Mouse (Mus musculus) heart, embryonic 16.5 days (tissue): ENCODE results near the gene Hdac4. TPM values are rescaled to one million over a fixed set of nuclear protein-coding genes. Genes with fewer than 3 reads are reported as not detected.

Experiments
- ATAC-seq: fragments of 200-750 bp; cut with Nextera tagmentation; replicated peaks from 2 replicates; pipeline ENCODE4 v1.8.0; 2017; ENCODE audit warnings: moderate number of reproducible peaks; ENCODE audit not compliant: insufficient read depth, low FRiP score; ENCODE audit errors: extremely low read depth
- H3K27ac ChIP-seq: fragments of 300-500 bp; sonication (generic); 2 replicates; pipeline ENCODE4 v1.5.1; 2014; ENCODE audit warnings: mild to moderate bottlenecking, low read length, control low read depth, moderate library complexity
- H3K27me3 ChIP-seq: fragments of 300-500 bp; sonication (generic); 2 replicates; pipeline ENCODE4 v1.6.1; 2014; ENCODE audit warnings: low read length, mixed read lengths; ENCODE audit not compliant: control insufficient read depth, insufficient read depth
- H3K36me3 ChIP-seq: fragments of 300-500 bp; sonication (generic); 2 replicates; pipeline ENCODE4 v1.6.1; 2014; ENCODE audit not compliant: control insufficient read depth, insufficient read depth
- H3K4me1 ChIP-seq: fragments of 300-500 bp; sonication (generic); 2 replicates; pipeline ENCODE4 v1.6.1; 2014; ENCODE audit warnings: low read length, mixed read lengths; ENCODE audit not compliant: control insufficient read depth, insufficient read depth
- H3K4me2 ChIP-seq: fragments of 300-500 bp; sonication (generic); 2 replicates; pipeline ENCODE4 v1.6.1; 2014; ENCODE audit warnings: low read depth, mild to moderate bottlenecking, control low read depth, low read length
- H3K4me3 ChIP-seq: fragments of 300-500 bp; sonication (generic); 2 replicates; pipeline ENCODE4 v1.5.1; 2014; ENCODE audit warnings: mild to moderate bottlenecking, control low read depth, low read length
- H3K9ac ChIP-seq: fragments of 300-500 bp; sonication (generic); 2 replicates; pipeline ENCODE4 v1.6.1; 2014; ENCODE audit warnings: low read length, control low read depth
- H3K9me3 ChIP-seq: fragments of 300-500 bp; sonication (generic); replicated peaks from 2 replicates; pipeline ENCODE4 v1.6.1; 2016; ENCODE audit warnings: low read length; ENCODE audit not compliant: control insufficient read depth
- WGBS: fragments of 180-500 bp; shearing (Covaris S2); extraction: QIAGEN DNeasy Blood & Tissue Kit; methylation state at CpG from one replicate; pipeline ENCODE4 v1.1.7; 2014; 5-methylcytosine and 5-hydroxymethylcytosine counted together
- polyA plus RNA-seq: library from polyadenylated mRNA; unstranded; fragments of >200 nt; fragmentation: Nextera tagmentation; extraction: Ambion mirVana; gene quantifications from 2 replicates; pipeline ENCODE4 v1.2.1, GENCODE M21; 2015

The Hdac4 gene
- polyA plus RNA-seq, 1 experiment from 2014 or later, result 18.1 TPM

DNA sequence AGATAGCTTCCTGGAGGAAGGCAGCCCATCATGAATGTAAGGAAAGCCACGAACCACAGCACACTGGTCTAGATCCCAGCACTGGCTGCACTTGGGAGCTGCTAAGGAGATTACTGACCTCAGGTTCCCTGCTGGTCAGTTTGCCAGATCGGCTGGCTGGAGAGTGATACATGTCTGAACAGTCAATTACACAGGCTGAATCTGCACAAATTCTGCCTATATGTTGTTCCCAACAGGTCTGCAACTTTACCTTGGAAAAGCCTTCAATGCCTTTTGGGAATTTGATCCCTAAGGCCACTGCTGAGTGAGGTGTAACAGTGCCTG, 189.9 kb downstream of the Hdac4 start:
- ATAC-seq, result no peak
- H3K9me3 ChIP-seq, result no peaks in the 10 kb centered on the region
- peaks cover 2% of the 10 kb centered on the region; the same call in 1 of the 2 replicates for H3K4me1 ChIP-seq
- H3K27ac ChIP-seq, result no peak overlapping the region
- H3K27me3 ChIP-seq, result no peaks in the 10 kb centered on the region
- no peak overlapping the region for H3K4me2 ChIP-seq
- no peak overlapping the region for H3K9ac ChIP-seq
- no peak overlapping the region for H3K4me3 ChIP-seq
- no peaks in the 10 kb centered on the region for H3K36me3 ChIP-seq
- WGBS, result 59% methylated on average over 2 of the region's 2 CpGs

DNA sequence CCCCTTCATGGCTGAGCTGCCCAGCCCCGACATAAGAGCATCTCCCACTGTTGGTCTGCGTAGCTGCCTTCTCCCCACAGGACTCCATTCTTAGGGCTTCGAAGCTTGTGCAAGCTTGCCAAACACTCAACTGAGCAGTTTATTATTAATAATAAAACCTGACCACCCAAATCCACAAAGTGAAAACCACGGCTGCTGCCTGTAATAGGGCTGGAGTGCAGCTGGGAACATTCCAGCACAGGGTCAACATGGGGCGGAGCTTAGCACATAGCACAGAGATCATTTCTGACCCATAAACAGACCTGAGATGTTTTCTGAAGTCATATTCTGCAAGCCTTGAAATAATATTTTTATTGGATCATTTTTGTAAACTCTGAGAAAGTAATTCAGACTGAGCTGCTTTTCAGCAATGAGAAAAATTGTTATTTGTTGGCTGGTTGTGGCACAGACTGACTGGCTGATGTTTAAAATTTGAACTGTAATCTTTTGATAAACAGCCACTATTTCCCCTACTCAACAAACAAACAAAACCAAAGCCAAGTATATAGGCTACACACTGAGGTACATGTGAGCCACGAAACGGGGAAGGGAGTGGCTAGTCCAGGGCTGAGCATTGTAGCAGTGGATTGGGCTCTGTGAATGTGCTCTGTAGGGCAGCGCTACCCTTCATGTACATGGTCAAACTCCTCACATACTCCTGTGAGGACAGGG, 190.4 kb downstream of the Hdac4 start:
- no peak for ATAC-seq
- H3K9ac ChIP-seq, result no peak overlapping the region
- H3K4me3 ChIP-seq, result no peak overlapping the region
- no peaks in the 10 kb centered on the region for H3K27me3 ChIP-seq
- peaks cover 2% of the 10 kb centered on the region; the same call in 1 of the 2 replicates for H3K4me1 ChIP-seq
- H3K36me3 ChIP-seq, result no peaks in the 10 kb centered on the region
- no peak overlapping the region for H3K27ac ChIP-seq
- WGBS, result 71% methylated on average over 8 of the region's 8 CpGs
- no peaks in the 10 kb centered on the region for H3K9me3 ChIP-seq
- no peak overlapping the region for H3K4me2 ChIP-seq

DNA sequence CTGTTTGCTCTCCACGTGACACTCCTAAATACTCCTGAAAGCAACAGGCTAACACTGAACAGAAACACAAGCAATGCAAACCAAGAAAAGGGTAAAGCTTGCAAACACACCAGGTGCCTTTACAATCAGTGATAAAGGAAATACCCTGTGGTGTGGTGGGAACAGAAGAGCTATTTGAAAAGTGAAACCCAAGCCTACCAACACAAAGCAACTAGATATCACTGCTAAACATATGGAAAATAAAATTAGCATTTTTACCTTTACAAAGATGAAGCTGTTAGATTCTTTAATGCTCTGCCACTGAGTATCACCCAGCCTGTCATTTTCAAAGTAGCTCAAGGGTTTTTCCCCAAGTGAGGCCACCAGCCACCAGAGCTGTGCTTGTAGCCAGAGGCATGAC, 191.4 kb downstream of the Hdac4 start:
- Histone ChIP-seq H3K4me1 (peaks cover 2% of the 10 kb centered on the region; the same call in 1 of the 2 replicates), H3K4me3 (no peak overlapping the region), H3K36me3 (no peaks in the 10 kb centered on the region), H3K4me2 (no peak overlapping the region), H3K9ac (no peak overlapping the region), H3K9me3 (no peaks in the 10 kb centered on the region), H3K27ac (no peak overlapping the region), H3K27me3 (no peaks in the 10 kb centered on the region)
- WGBS, result 70% methylated on average over 1 of the region's 1 CpGs
- no peak for ATAC-seq

DNA sequence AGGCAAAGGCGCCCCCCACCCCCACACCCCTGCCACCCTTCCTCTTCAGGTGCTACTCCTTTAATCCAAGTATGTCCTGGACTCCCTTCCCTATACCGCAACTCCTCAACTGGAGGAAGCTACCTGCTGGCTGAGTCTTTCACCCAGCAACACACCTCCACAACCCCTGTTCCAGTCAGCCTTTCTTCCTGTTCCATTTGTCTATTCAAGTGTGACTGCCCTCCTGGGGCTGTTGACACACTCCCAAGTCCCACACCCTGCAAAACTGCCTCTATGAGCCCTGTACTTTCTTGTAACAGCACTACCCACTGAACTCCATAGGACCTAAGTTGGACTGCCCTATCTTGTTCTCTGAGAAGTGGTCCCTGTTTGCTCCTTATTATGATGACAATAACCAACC, 195.3 kb downstream of the Hdac4 start:
- no peak for ATAC-seq
- 96% methylated on average over 2 of the region's 2 CpGs for WGBS

DNA sequence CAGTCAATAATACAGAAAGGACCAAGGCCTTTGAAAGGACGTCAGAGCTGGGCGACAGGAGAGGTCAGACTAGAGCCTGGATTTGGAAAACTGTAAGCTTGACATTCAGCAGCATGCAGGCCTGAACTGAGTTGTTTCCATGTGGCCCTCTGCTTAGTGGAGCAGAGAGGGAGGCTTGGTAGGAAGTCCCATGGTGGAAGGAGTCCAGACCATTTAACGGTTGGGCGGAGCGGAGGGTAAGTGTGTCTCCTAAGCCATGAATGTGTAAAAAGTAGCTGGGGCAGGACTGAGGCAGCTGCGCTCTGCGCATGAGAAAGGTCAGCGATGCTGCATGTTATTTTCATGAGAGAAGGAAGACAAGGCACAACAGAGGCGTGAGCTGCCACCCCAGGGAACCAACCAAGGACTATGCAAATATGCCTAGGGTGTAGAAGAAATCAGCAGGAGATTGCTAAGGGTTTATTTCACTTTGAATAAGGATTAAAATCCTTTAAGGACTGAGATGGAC, 201.8 kb downstream of the Hdac4 start:
- H3K4me3 ChIP-seq, result no peak overlapping the region
- H3K36me3 ChIP-seq, result peaks cover 21% of the 10 kb centered on the region
- no peaks in the 10 kb centered on the region for H3K27me3 ChIP-seq
- H3K9me3 ChIP-seq, result no peaks in the 10 kb centered on the region
- WGBS, result 88% methylated on average over 9 of the region's 9 CpGs
- ATAC-seq, result no peak
- H3K9ac ChIP-seq, result no peak overlapping the region
- H3K4me2 ChIP-seq, result no peak overlapping the region
- no peak overlapping the region for H3K27ac ChIP-seq
- no peaks in the 10 kb centered on the region for H3K4me1 ChIP-seq

More for the DNA sequence above, 195.3 kb downstream of the Hdac4 start:
- Histone ChIP-seq H3K27ac (no peak overlapping the region), H3K27me3 (no peaks in the 10 kb centered on the region), H3K9ac (no peak overlapping the region), H3K36me3 (peaks cover 7% of the 10 kb centered on the region; the same call in 1 of the 2 replicates), H3K4me3 (no peak overlapping the region), H3K4me1 (peaks cover 2% of the 10 kb centered on the region; the same call in 1 of the 2 replicates), H3K4me2 (no peak overlapping the region), H3K9me3 (no peaks in the 10 kb centered on the region)

DNA sequence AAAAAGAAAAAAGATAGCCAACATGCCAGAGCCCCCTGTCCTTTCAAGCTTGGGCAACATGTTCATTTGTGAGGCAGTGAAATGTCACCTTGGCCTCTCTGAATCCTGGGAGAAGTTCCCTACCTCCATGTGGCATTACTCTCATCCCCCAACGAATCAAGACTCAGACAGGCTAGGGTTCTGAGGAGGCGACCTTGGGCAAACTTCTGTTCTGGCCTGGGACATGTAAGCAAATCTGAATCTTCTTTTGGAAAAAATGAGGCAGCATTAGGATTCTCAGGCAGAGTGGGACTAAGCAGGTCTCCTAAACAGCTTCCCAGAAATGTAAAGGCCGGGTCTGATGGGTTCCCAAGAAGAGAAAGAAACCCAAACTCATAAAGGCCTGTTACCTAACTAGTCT, 202.8 kb downstream of the Hdac4 start:
- 77% methylated on average over 3 of the region's 3 CpGs for WGBS
- ATAC-seq, result no peak
- no peaks in the 10 kb centered on the region for H3K9me3 ChIP-seq
- no peak overlapping the region for H3K4me2 ChIP-seq
- H3K9ac ChIP-seq, result no peak overlapping the region
- H3K4me3 ChIP-seq, result no peak overlapping the region
- no peak overlapping the region for H3K27ac ChIP-seq
- H3K36me3 ChIP-seq, result peaks cover 21% of the 10 kb centered on the region
- H3K27me3 ChIP-seq, result no peaks in the 10 kb centered on the region
- H3K4me1 ChIP-seq, result no peaks in the 10 kb centered on the region

DNA sequence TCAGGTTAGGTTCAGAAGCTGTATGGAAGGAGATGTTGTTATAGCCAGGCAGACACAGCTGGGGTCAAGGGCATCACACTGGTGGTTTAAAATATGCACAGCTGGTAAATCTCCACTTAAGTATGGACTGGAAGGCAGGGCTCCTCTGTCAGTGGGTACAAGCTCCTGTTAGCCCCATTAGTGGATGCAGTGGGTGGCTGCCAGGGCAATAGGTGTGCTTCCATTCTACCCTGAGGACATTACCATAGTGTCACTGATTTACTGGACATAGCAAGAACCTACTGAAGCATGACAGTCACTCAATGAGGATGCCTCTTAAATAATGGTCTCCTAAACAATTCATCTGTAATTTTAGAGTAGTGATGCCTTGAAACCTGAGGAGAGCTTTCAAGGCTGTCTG, 203.9 kb downstream of the Hdac4 start:
- Histone ChIP-seq H3K27me3 (no peaks in the 10 kb centered on the region), H3K9me3 (no peaks in the 10 kb centered on the region), H3K4me2 (no peak overlapping the region), H3K9ac (no peak overlapping the region), H3K36me3 (peaks cover 29% of the 10 kb centered on the region), H3K4me3 (no peak overlapping the region), H3K4me1 (no peaks in the 10 kb centered on the region), H3K27ac (no peak overlapping the region)
- no peak for ATAC-seq

DNA sequence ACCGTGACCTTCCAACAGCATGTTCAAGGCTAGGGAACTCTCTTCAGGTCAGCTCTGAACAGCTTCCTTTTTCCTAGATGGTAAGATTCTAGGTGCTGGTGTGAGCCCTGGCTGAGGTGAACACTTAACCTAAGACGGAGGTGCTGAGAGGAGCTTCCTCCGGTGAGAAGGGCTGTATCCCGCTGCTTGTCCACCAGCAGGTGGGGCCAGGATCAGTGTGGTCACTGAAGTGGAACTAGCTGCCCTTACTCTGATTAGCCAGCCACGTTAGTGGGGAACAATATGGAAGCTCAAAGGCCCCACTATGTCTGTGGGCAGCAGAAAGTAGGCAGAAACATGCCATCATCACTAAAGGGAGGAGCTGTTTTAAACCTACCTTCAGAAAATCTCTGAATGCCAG, 204.6 kb downstream of the Hdac4 start:
- H3K4me1 ChIP-seq, result no peaks in the 10 kb centered on the region
- H3K4me3 ChIP-seq, result no peak overlapping the region
- peaks cover 29% of the 10 kb centered on the region for H3K36me3 ChIP-seq
- no peak overlapping the region for H3K9ac ChIP-seq
- ATAC-seq, result no peak
- H3K27ac ChIP-seq, result no peak overlapping the region
- no peaks in the 10 kb centered on the region for H3K27me3 ChIP-seq
- no peak overlapping the region for H3K4me2 ChIP-seq
- no peaks in the 10 kb centered on the region for H3K9me3 ChIP-seq
- WGBS, result 86% methylated on average over 5 of the region's 5 CpGs

DNA sequence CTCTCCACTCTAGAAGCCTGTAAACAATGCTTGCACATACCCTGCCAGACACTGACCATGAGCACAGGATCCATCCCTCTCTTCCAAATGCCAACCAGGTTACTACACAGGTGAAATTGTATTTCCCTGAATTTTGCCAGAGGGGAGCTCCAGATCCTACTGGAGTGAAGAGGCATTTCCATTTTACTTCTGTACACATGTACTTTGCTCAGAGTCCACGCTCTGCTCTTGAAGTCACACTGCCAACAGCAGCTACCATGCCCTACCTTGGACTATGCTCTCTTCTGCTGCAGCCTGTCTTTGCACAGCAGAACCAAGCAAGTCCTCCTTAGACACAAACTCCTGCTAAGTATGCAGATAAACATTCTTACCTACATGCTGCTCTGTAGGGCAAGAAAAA, 206.6 kb downstream of the Hdac4 start:
- Histone ChIP-seq H3K4me2 (no peak overlapping the region), H3K27ac (no peak overlapping the region), H3K4me1 (no peaks in the 10 kb centered on the region), H3K9ac (no peak overlapping the region), H3K9me3 (no peaks in the 10 kb centered on the region), H3K36me3 (peaks cover 32% of the 10 kb centered on the region), H3K4me3 (no peak overlapping the region), H3K27me3 (no peaks in the 10 kb centered on the region)
- ATAC-seq, result no peak
- WGBS, result 97% methylated on average over 1 of the region's 1 CpGs
